Mouse (Mus musculus) layer of hippocampus, adult 2 months (tissue): ENCODE results near the gene Olfr401. TPM values are rescaled to one million over a fixed set of nuclear protein-coding genes. Genes with fewer than 3 reads are reported as not detected.
"Not testable (repeated sequence)": the region's sequence is repeated elsewhere in the genome, so short reads cannot be mapped to it uniquely, and the experiment has no call there.

Experiments
- DNase-seq, 2 experiments: peaks; one replicate each; pipeline ENCODE4 v3.0.0; 2022; ENCODE audit warnings: low spot score in 2 of 2
- H3K27ac ChIP-seq: fragments of 200-600 bp; 2 replicates; pipeline ENCODE4 v1.8.1; 2022
- H3K4me3 ChIP-seq: fragments of 200-600 bp; 2 replicates; pipeline ENCODE4 v1.8.1; 2022; ENCODE audit warnings: mild to moderate bottlenecking
- CTCF ChIP-seq: fragments of 200-600 bp; conservative IDR thresholded peaks from 2 replicates; pipeline ENCODE4 v1.8.1; 2022; ENCODE audit warnings: antibody characterized with exemption, mild to moderate bottlenecking, moderate library complexity
- long read RNA-seq, 2 experiments: library from polyadenylated mRNA; stranded (forward); transcript quantifications; one replicate each; pipeline ENCODE4 v2.0.0; 2021; ENCODE audit warnings: borderline mapping rate in 2 of 2
- total RNA-seq, 2 experiments: library from RNA; stranded (reverse); gene quantifications; 2 replicates each; pipeline ENCODE4 v1.2.3; 2021

Gene Olfr401
- not detected for total RNA-seq
- long read RNA-seq, experiment 1: 0 reads
- long read RNA-seq, experiment 2: 0 reads

- TF ChIP-seq CTCF: no peak
- DNase-seq: no peak
- Histone ChIP-seq H3K4me3 (no peak within 1 kb of the TSS), H3K27ac (no peak within 1 kb of the TSS)
These were observed at the start of gene Olfr401 for GRCm38 (mm10) chr11:74113412-74113811. Olfr401 (plus strand) TSS chr11:74113712.

DNA sequence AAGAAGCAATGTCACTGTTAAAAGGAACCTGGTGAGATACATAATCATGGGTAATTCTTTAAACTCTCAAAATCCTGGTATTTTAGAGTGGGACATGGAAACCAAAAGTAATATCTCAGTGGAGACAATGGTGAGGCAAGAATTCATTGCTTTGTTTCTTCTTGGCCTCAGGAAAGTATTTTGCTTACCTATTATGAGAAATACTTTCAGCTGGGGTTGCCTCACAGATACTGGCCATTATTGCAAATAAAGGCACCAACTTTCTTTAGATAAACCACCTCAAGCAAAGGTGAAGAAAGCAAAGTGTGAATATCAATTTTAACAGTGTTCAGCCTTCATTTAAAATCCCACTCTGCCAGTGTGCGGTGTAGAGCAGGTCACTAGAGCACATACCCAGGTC, 43.9 kb upstream of the Olfr401 start, which contains the start of gene Zfp616:
Zfp616 (plus strand) TSS at position 301 of the 400 bp plus-strand sequence.
- Histone ChIP-seq H3K4me3 (no peak within 1 kb of the TSS), H3K27ac (no peak within 1 kb of the TSS)
- no peak for DNase-seq
- TF ChIP-seq CTCF: no peak

- DNase-seq: no peak
- TF ChIP-seq CTCF: no peak
- H3K4me3 ChIP-seq: no peak overlapping the region
- H3K27ac ChIP-seq: no peak overlapping the region
These were observed 12.8 kb upstream of the Olfr401 start for GRCm38 (mm10) chr11:74100724-74101123.

DNA sequence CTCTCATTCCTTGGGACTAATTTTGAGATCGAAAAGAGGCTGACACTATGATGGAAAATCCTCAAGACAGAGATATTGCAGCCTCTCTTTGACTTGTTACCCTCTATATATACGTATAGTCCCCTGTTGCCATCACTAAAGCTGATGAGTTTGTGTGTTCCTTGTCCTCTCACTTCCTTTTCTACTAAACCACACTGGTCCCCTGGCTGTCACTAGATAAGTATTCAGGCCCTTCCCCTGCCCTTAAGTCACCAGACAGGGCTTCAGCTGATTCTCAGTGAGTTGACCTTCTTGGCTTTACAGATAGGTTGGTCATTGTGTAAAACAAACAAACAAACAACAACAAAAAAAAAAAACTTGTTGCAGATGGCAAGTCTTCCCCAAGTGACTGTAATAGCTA, 12.0 kb upstream of the Olfr401 start:
- no peak overlapping the region for H3K4me3 ChIP-seq
- no peak overlapping the region for H3K27ac ChIP-seq
- DNase-seq: no peak
- TF ChIP-seq CTCF: no peak

DNA sequence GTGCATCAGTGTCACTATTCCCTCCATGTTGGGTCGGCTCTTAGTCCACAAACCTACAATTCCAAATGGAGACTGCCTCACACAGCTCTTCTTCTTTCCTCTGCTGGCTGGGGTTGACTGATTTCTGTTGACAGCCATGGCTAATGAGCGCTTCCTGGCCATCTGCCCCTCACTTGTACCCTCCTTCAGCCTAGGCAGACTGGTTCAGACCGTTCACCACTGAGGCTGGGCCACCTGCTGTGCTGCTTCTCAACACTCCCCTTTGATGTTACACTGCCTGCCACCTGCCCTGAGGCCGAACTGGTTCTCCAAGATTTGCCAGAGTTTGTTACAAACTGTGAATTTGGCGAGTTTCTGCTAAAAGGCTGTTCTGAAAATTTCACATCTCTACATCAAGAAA, 8.4 kb upstream of the Olfr401 start:
- Histone ChIP-seq H3K27ac (no peak overlapping the region), H3K4me3 (no peak overlapping the region)
- DNase-seq: no peak
- TF ChIP-seq CTCF: no peak

DNA sequence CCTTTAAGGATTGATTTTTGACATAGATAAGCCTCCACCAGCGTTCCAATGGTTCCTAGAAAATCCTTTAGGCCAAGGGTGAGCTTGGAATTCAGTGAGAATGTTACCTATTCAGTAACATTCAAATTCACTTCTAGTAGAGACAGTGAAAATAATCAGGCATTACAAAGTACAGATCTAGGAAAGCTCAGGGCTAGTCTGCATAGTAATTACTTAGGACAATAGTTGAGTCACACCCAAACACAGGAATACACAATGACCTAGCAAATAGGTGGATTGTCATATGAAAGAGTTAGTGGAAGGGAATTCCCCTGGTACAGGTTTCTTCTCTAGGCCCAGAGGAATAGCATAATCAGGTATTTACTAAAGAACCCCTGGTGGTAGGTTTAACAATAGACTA, 26.5 kb downstream of the Olfr401 start:
- not testable (repeated sequence) for H3K27ac ChIP-seq, DNase-seq, H3K4me3 ChIP-seq

GRCm38 (mm10) chr11:74145866-74146265, 32.4 kb downstream of the Olfr401 start:
- TF ChIP-seq CTCF: no peak
- Histone ChIP-seq H3K27ac (no peak overlapping the region), H3K4me3 (no peak overlapping the region)
- DNase-seq: no peak

- no peak within 1 kb of the TSS for H3K4me3 ChIP-seq
- no peak for DNase-seq
- no peak for TF ChIP-seq CTCF
- H3K27ac ChIP-seq: no peak within 1 kb of the TSS
These were observed 39.7 kb downstream of the Olfr401 start, which contains the start of gene Olfr402 for GRCm38 (mm10) chr11:74153229-74153628. Olfr402 (plus strand) TSS chr11:74153529.

DNA sequence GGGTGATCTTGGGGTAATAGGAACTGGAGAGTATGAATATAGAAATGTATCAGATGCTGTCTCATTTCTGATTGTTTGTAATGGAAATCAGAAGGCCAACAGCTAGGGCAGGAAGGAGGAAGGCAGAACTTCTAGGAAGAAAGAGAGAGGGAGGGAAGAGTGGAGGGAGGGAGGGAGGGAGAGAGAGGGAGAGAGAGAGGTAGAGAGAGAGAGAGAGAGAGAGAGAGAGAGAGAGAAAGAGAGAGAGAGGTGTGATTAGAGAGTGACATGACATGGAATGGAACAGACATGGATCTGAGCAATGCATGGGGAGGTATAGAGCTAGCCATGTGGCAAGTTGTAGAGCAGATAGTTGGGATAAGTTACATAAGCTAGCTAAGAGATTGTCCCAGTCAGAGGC, 55.3 kb downstream of the Olfr401 start:
- H3K27ac ChIP-seq: no peak overlapping the region
- DNase-seq: no peak
- TF ChIP-seq CTCF: no peak
- no peak overlapping the region for H3K4me3 ChIP-seq

Other genes with a start within 250 kb of the Olfr401 start
- gene Olfr394, start 222.9 kb upstream of the Olfr401 start, total RNA-seq: not detected
- not detected for gene Olfr395, start 204.4 kb upstream of the Olfr401 start, total RNA-seq
- not detected for gene Olfr23, start 177.0 kb upstream of the Olfr401 start, total RNA-seq
- gene Olfr397, start 152.9 kb upstream of the Olfr401 start, total RNA-seq: not detected
- gene Olfr398, start 123.3 kb upstream of the Olfr401 start, total RNA-seq: not detected
- gene Olfr139, start 57.2 kb upstream of the Olfr401 start, total RNA-seq: not detected
- gene Olfr399, start 57.1 kb upstream of the Olfr401 start, total RNA-seq: not detected
- gene Zfp616, start 43.8 kb upstream of the Olfr401 start, total RNA-seq: not detected
- not detected for gene Olfr402, start 39.8 kb downstream of the Olfr401 start, total RNA-seq
- gene Olfr403, start 72.5 kb downstream of the Olfr401 start, total RNA-seq: not detected
- not detected for gene Olfr43, start 97.7 kb downstream of the Olfr401 start, total RNA-seq
- gene Olfr406, start 146.1 kb downstream of the Olfr401 start, total RNA-seq: not detected
- not detected for gene Olfr59, start 170.0 kb downstream of the Olfr401 start, total RNA-seq
- gene Olfr410, start 224.3 kb downstream of the Olfr401 start, total RNA-seq: not detected
- not detected for gene Olfr411, start 238.9 kb downstream of the Olfr401 start, total RNA-seq
- gene Olfr412, start 248.4 kb downstream of the Olfr401 start, total RNA-seq: not detected